Mouse (Mus musculus): ENCODE measurements around the gene Gpr171.

DNA sequence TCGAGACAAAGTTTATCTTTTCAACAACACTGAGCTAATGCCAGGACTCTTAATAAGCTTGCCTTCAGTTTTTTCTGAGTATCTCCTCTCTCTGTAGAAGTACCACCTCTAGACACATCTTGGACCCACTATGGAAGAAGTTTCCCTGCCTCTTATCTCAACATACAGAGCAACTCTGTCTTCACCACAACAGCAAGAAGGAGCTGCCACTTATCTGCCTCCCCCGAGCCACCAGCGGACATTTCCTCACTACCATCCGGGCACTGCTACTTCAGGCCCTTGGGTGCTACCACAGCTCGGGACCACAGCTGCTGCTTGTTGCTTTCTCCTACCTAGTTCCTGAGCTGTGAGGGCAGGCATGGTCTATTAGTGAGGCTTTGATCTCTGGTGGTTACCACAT is 31.6 kb upstream of the Gpr171 start:
- TF ChIP-seq CTCF (IDR thresholded peaks at IDR 0.05; ENCODE audit: borderline replicate concordance, extremely low read depth, insufficient read depth, insufficient read length) (no peak), POLR2A (IDR thresholded peaks at IDR 0.05; ENCODE audit: borderline replicate concordance, extremely low read depth, insufficient read depth, insufficient read length, poor library complexity, severe bottlenecking) (no peak)
